Mouse (Mus musculus): Measurements from ENCODE around the gene Lyrm2. TPM values are rescaled to one million over a fixed set of nuclear protein-coding genes. Genes with fewer than 3 reads are reported as not detected.
A peak's percentile ranks its signal among the peaks of the same experiment; 100 is the strongest.

Lyrm2 gene
- polyA plus RNA-seq, 1 experiment from 2014 or later, result 104 TPM

DNA sequence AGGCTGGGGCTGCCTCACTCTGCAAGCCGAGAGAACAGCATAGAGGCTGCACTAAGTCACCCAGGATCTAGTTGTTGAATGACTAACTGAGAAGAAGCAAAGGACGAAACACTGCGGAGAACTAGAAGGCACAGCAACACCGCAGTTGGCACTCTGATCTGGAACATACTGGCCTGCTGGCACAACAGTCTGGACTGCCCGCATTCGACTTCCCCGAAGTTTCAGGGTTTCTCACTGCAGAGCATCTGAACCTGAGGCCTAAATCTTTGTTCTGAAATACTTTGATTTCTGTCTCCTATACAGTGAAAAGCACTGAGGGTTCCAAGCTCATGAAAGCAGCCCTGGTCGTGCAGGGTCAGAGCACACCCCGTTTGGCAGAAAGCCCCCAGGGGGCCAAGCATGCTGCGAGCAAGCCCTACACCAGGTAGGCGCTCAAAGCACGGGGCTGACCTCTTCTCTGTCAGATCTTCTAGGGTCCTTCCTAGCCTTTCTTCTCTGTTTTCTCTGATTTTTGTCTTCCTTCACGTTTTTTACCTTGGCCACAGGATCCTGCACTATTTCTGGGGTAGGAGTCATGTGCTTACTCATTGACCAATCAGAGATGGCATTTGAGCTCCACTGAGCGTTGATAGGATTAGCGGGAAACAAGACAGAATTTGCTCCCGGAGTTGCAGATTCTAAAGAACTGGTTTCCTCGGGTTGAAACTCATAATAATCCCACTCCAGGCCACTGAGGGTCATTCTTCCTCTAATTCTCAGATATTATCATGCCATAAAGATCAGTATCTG is 33.6 kb downstream of the Lyrm2 start:
- WGBS, result 52% methylated on average over 17 of the region's 17 CpGs
- no peak overlapping the region for H3K27ac ChIP-seq (ENCODE audit: low read depth)
- DNase-seq (ENCODE audit: low spot score) (peak; percentile 55), ATAC-seq (replicated peaks; ENCODE audit: low FRiP score, low TSS enrichment, low read depth) (no peak; the same call in 1 of the 2 replicates)
- H3K27me3 ChIP-seq (replicated peaks; ENCODE audit: control insufficient read depth, insufficient read depth, low read length), result no peaks in the 10 kb centered on the region
- no peak overlapping the region; the same call in 1 of the 2 replicates for H3K9ac ChIP-seq (ENCODE audit: low read length)
- peak overlapping the region; percentile 16; the same call in 1 of the 2 replicates for H3K4me3 ChIP-seq (ENCODE audit: low read depth, low read length)
- H3K4me1 ChIP-seq (replicated peaks; ENCODE audit: control insufficient read depth, insufficient read depth, low read length), result no peaks in the 10 kb centered on the region
- H3K9me3 ChIP-seq (ENCODE audit: control insufficient read depth, low read length), result no peaks in the 10 kb centered on the region
- no peaks in the 10 kb centered on the region for H3K36me3 ChIP-seq (ENCODE audit: control insufficient read depth, insufficient read depth, low read length)
- peak overlapping the region; percentile 46 for H3K4me2 ChIP-seq (ENCODE audit: low read length)

DNA sequence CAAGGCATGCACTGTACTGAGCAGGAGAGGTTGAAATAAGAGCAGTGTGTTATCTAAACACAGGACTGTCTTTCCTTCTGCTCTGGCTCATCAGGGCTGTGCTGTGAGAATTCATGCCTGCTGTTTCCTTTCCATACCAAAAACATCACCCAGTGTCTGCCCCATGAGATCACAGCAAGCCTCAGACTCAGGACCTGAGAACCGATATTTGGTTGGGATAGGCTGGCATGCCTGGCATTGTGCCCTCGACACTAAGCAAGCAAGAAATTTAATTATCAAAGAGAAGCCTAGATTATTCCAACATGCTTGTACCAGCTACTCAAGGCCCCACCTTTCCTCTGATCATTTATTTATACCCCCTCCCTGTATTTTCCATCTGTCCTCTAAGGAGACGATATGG is 34.5 kb downstream of the Lyrm2 start:
- Histone ChIP-seq H3K27ac (ENCODE audit: low read depth) (no peak overlapping the region), H3K4me3 (ENCODE audit: low read depth, low read length) (0 out of 2 replicates have a peak overlapping the region, but pooled peaks have one; percentile 16), H3K4me1 (replicated peaks; ENCODE audit: control insufficient read depth, insufficient read depth, low read length) (no peaks in the 10 kb centered on the region), H3K4me2 (ENCODE audit: low read length) (peak overlapping the region; percentile 46), H3K36me3 (ENCODE audit: control insufficient read depth, insufficient read depth, low read length) (no peaks in the 10 kb centered on the region), H3K9me3 (ENCODE audit: control insufficient read depth, low read length) (no peaks in the 10 kb centered on the region), H3K9ac (ENCODE audit: low read length) (no peak overlapping the region), H3K27me3 (replicated peaks; ENCODE audit: control insufficient read depth, insufficient read depth, low read length) (no peaks in the 10 kb centered on the region)
- ATAC-seq (replicated peaks; ENCODE audit: low FRiP score, low TSS enrichment, low read depth), result no peak
- no peak for DNase-seq (ENCODE audit: low spot score)
- 74% methylated on average over 3 of the region's 3 CpGs for WGBS

DNA sequence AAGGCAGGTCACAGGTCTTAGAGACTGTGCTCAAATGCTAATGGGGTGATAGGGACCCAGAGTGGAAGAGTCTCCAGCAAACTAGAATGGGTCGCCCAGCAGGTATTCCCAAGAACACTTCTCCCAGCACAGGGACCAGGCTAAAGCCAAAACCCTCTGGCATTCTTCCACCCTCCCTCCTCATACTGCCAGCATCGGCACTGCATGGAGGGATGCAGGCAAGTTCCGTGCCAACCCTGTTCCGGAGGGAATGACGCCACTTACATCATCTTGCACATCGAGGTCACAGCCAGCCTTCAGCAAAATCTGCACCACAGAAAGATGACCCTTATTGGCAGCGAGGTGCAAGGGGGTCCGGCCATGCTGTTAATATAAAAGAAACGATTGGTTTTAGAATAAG is 36.0 kb downstream of the Lyrm2 start:
- ATAC-seq (replicated peaks; ENCODE audit: low FRiP score, low TSS enrichment, low read depth) (no peak), DNase-seq (ENCODE audit: low spot score) (no peak)
- H3K27me3 ChIP-seq (replicated peaks; ENCODE audit: control insufficient read depth, insufficient read depth, low read length), result no peaks in the 10 kb centered on the region
- no peak overlapping the region for H3K4me2 ChIP-seq (ENCODE audit: low read length)
- H3K9ac ChIP-seq (ENCODE audit: low read length), result no peak overlapping the region
- no peaks in the 10 kb centered on the region for H3K36me3 ChIP-seq (ENCODE audit: control insufficient read depth, insufficient read depth, low read length)
- no peak overlapping the region for H3K4me3 ChIP-seq (ENCODE audit: low read depth, low read length)
- 95% methylated on average over 9 of the region's 9 CpGs for WGBS
- H3K4me1 ChIP-seq (replicated peaks; ENCODE audit: control insufficient read depth, insufficient read depth, low read length), result no peaks in the 10 kb centered on the region
- H3K9me3 ChIP-seq (ENCODE audit: control insufficient read depth, low read length), result no peaks in the 10 kb centered on the region
- no peak overlapping the region for H3K27ac ChIP-seq (ENCODE audit: low read depth)

DNA sequence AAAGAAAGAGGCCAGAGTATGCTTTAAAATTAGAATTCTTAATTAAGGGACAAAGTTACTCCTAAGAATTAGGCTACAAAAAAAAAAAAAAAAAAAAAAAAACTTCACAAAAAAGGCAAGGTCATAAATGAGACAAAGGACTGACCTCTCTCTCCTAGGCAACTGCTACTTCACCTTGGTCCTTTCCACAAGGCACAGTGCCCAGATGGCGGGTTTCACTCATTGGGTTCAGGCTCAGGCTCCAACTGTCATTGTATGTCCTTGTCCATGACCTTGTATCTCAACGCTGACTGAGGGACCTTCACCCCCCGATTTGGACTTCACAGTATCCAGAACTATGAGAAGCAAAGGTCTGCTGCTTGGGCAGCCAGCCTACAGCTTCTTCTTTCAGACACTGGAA is 38.3 kb downstream of the Lyrm2 start:
- Histone ChIP-seq H3K9ac (ENCODE audit: low read length) (no peak overlapping the region), H3K9me3 (ENCODE audit: control insufficient read depth, low read length) (no peaks in the 10 kb centered on the region), H3K4me2 (ENCODE audit: low read length) (no peak overlapping the region), H3K4me1 (replicated peaks; ENCODE audit: control insufficient read depth, insufficient read depth, low read length) (no peaks in the 10 kb centered on the region), H3K27ac (ENCODE audit: low read depth) (no peak overlapping the region), H3K4me3 (ENCODE audit: low read depth, low read length) (no peak overlapping the region), H3K36me3 (ENCODE audit: control insufficient read depth, insufficient read depth, low read length) (no peaks in the 10 kb centered on the region), H3K27me3 (replicated peaks; ENCODE audit: control insufficient read depth, insufficient read depth, low read length) (no peaks in the 10 kb centered on the region)
- no peak for DNase-seq (ENCODE audit: low spot score)
- 91% methylated on average over 3 of the region's 3 CpGs for WGBS
- ATAC-seq (replicated peaks; ENCODE audit: low FRiP score, low TSS enrichment, low read depth), result no peak

Other genes with a start within 250 kb of the Lyrm2 start
- 0.09 TPM in 1 of 2 replicates, not detected in the other for gene Gja10, start 197.5 kb upstream of the Lyrm2 start, polyA plus RNA-seq (2014; fragmentation: Nextera tagmentation; extraction: Ambion mirVana)
- gene Casp8ap2, start 184.8 kb upstream of the Lyrm2 start, polyA plus RNA-seq (2014; fragmentation: Nextera tagmentation; extraction: Ambion mirVana), result 49.4 and 49.5 TPM in 2 replicates
- gene Mdn1, start 143.1 kb upstream of the Lyrm2 start, polyA plus RNA-seq (2014; fragmentation: Nextera tagmentation; extraction: Ambion mirVana), result 19.4 and 23.4 TPM in 2 replicates
- 5.0 and 6.1 TPM in 2 replicates for gene Ankrd6, start 150.6 kb downstream of the Lyrm2 start, polyA plus RNA-seq (2014; fragmentation: Nextera tagmentation; extraction: Ambion mirVana)
- gene Rragd, start 182.8 kb downstream of the Lyrm2 start, polyA plus RNA-seq (2014; fragmentation: Nextera tagmentation; extraction: Ambion mirVana), result 10.0 and 14.5 TPM in 2 replicates
- 39.7 and 45.2 TPM in 2 replicates for gene Ube2j1, start 231.2 kb downstream of the Lyrm2 start, polyA plus RNA-seq (2014; fragmentation: Nextera tagmentation; extraction: Ambion mirVana)